Mouse (Mus musculus) brain, embryonic 14.5 days (tissue): ENCODE measurements around the gene Gm45837.

Source experiments
- CTCF ChIP-seq: fragments of 200-500 bp; IDR thresholded peaks from 2 replicates; pipeline ENCODE4 v1.5.1; 2012; ENCODE audit warnings: inconsistent platforms, mild to moderate bottlenecking, moderate library complexity, borderline replicate concordance; ENCODE audit not compliant: insufficient read depth, insufficient read length; ENCODE audit errors: extremely low read depth
- POLR2A ChIP-seq: fragments of 200-500 bp; IDR thresholded peaks from 2 replicates; pipeline ENCODE4 v1.6.1; 2012; ENCODE audit warnings: mild to moderate bottlenecking, inconsistent platforms, borderline replicate concordance; ENCODE audit not compliant: poor library complexity, insufficient read depth, insufficient read length, severe bottlenecking; ENCODE audit errors: extremely low read depth

DNA sequence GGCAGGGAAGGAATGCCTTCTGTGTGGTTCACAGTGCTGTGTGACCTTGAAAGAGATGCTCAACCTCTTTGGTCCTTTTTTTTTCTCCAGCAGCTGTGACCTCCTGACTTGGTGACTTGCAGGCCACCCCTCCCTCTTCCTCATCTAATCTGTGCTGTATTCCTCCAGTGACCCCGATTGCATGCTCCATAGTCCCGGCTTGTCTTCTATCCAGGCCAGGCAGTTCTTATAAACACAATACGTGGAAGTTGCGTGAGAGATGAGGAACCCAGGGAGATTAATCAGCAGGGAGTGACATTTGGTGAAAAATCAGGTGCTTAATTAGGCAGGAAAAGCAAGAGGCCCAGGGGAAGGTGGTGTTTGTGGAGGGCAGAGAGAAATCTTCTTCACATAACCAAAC is 80.3 kb downstream of the Gm45837 start:
- TF ChIP-seq CTCF (no peak), POLR2A (no peak)
